In genomic region chr11:11831526-11831925, GRCm38 (mm10) we compare ENCODE assay signal across 14 mouse cellular contexts. TPM values are rescaled to one million over a fixed set of nuclear protein-coding genes. Genes with fewer than 3 reads are reported as not detected.
DNase-seq lines count a peak whose midpoint lies in the region; ATAC-seq and TF ChIP-seq lines count a peak whose summit lies in the region.
"Had no signal": no experiment of that assay in that cellular context is flagged by ENCODE, and none has a peak within 500 bp of the region (broad histone marks: within the 10 kb centered on the region; RNA-seq: fewer than 3 reads in every experiment).

No protein-coding gene starts in this region.

- no peaks in the 10 kb centered on the region for H3K36me3 ChIP-seq in hindbrain, embryonic 12.5 days
- H3K36me3 ChIP-seq in hindbrain, postnatal 0 days (ENCODE audit: insufficient read depth, low read length), result no peaks in the 10 kb centered on the region
- no peaks in the 10 kb centered on the region for H3K36me3 ChIP-seq in embryonic facial prominence, embryonic 10.5 days (replicated peaks)
- H3K36me3 ChIP-seq in embryonic facial prominence, embryonic 15.5 days, result no peaks in the 10 kb centered on the region
- H3K36me3 ChIP-seq: G1E had no signal

- no peaks in the 10 kb centered on the region for H3K27me3 ChIP-seq in hindbrain, embryonic 12.5 days
- H3K27me3 ChIP-seq in hindbrain, postnatal 0 days (ENCODE audit: insufficient read depth, low read length), result no peaks in the 10 kb centered on the region
- H3K27me3 ChIP-seq in embryonic facial prominence, embryonic 10.5 days (replicated peaks; ENCODE audit: low read depth, poor library complexity, severe bottlenecking), result no peaks in the 10 kb centered on the region
- H3K27me3 ChIP-seq in embryonic facial prominence, embryonic 15.5 days, result no peaks in the 10 kb centered on the region

- peak overlapping the region; percentile 78 for H3K27ac ChIP-seq in hindbrain, embryonic 12.5 days
- no peak overlapping the region for H3K27ac ChIP-seq in hindbrain, postnatal 0 days
- peak overlapping the region; percentile 97 for H3K27ac ChIP-seq in embryonic facial prominence, embryonic 10.5 days (replicated peaks)
- H3K27ac ChIP-seq in embryonic facial prominence, embryonic 15.5 days (replicated peaks), result peak overlapping the region; percentile 82

- WGBS in hindbrain, embryonic 12.5 days, result 12% methylated on average over 6 of the region's 6 CpGs
- 53% methylated on average over 6 of the region's 6 CpGs for WGBS in hindbrain, postnatal 0 days
- 3% methylated on average over 6 of the region's 6 CpGs for WGBS in embryonic facial prominence, embryonic 10.5 days
- 16% methylated on average over 6 of the region's 6 CpGs for WGBS in embryonic facial prominence, embryonic 15.5 days

- H3K9ac ChIP-seq in hindbrain, embryonic 12.5 days, result no peak overlapping the region
- H3K9ac ChIP-seq in hindbrain, postnatal 0 days (replicated peaks; ENCODE audit: low read length), result no peak overlapping the region
- no peak overlapping the region for H3K9ac ChIP-seq in embryonic facial prominence, embryonic 15.5 days
- H3K9ac ChIP-seq: forebrain, postnatal 0 days had no signal

- TF ChIP-seq CTCF in hindbrain, postnatal 0 days (IDR thresholded peaks at IDR 0.05; ENCODE audit: low read depth), result no peak

- H3K4me2 ChIP-seq in hindbrain, embryonic 12.5 days (replicated peaks), result no peak overlapping the region
- no peak overlapping the region for H3K4me2 ChIP-seq in hindbrain, postnatal 0 days (ENCODE audit: low read depth, low read length)
- no peak overlapping the region for H3K4me2 ChIP-seq in embryonic facial prominence, embryonic 15.5 days (replicated peaks)

- no peak overlapping the region for H3K4me3 ChIP-seq in hindbrain, embryonic 12.5 days
- no peak overlapping the region for H3K4me3 ChIP-seq in hindbrain, postnatal 0 days (ENCODE audit: low read length)
- no peak overlapping the region for H3K4me3 ChIP-seq in embryonic facial prominence, embryonic 10.5 days
- H3K4me3 ChIP-seq in embryonic facial prominence, embryonic 15.5 days (replicated peaks), result no peak overlapping the region

- DNase-seq in hindbrain, postnatal 0 days (ENCODE audit: low spot score), result no peak
- DNase-seq in embryonic facial prominence, embryonic 10.5 days (ENCODE audit: low spot score), result no peak
- peak; percentile 4 for DNase-seq in liver
- no peak for DNase-seq in thymus, postnatal 0 days (ENCODE audit: low spot score)
- DNase-seq in retina, embryonic 14.5 days (ENCODE audit: low spot score), result no peak
- DNase-seq: adrenal gland, postnatal 25 days; cerebellum, postnatal 10 days; forebrain, postnatal 0 days; lung, adult 18-20 months; spleen, adult 18-20 months had no signal

- H3K4me1 ChIP-seq in hindbrain, embryonic 12.5 days, result peaks cover 54% of the 10 kb centered on the region
- H3K4me1 ChIP-seq in hindbrain, postnatal 0 days (ENCODE audit: insufficient read depth, low read length), result no peaks in the 10 kb centered on the region
- H3K4me1 ChIP-seq in embryonic facial prominence, embryonic 10.5 days, result peaks cover 89% of the 10 kb centered on the region
- H3K4me1 ChIP-seq in embryonic facial prominence, embryonic 15.5 days, result peaks cover 46% of the 10 kb centered on the region

- H3K9me3 ChIP-seq in hindbrain, embryonic 12.5 days (replicated peaks), result no peaks in the 10 kb centered on the region
- H3K9me3 ChIP-seq in hindbrain, postnatal 0 days (ENCODE audit: low read length), result no peaks in the 10 kb centered on the region
- no peaks in the 10 kb centered on the region for H3K9me3 ChIP-seq in embryonic facial prominence, embryonic 10.5 days
- no peaks in the 10 kb centered on the region for H3K9me3 ChIP-seq in embryonic facial prominence, embryonic 15.5 days (replicated peaks)

- no peak for ATAC-seq in hindbrain, embryonic 12.5 days (ENCODE audit: low FRiP score)
- ATAC-seq in hindbrain, postnatal 0 days, result no peak
- ATAC-seq in embryonic facial prominence, embryonic 15.5 days (ENCODE audit: insufficient number of reproducible peaks, low FRiP score, low TSS enrichment, low read depth), result no peak
- ATAC-seq in monocyte, adult 5-6 weeks (replicated peaks; ENCODE audit: insufficient number of reproducible peaks, low FRiP score, low TSS enrichment, poor library complexity, severe bottlenecking), result no peak
- ATAC-seq: forebrain, postnatal 0 days had no signal

RNA-seq across cellular contexts. Expression of gene Fignl1, which starts 22.8 kb away (rescaled TPM):
- polyA plus RNA-seq in hindbrain, embryonic 12.5 days (2016; fragmentation: Nextera tagmentation; extraction: Ambion mirVana), result 41.0 and 41.1 TPM in 2 replicates
- 10.7 and 11.3 TPM in 2 replicates for total RNA-seq in hindbrain, postnatal 0 days (2014; rRNA removed)
- 7.0 and 8.8 TPM in 2 replicates for polyA plus RNA-seq in hindbrain, postnatal 0 days (2015; fragmentation: Nextera tagmentation; extraction: Ambion mirVana)
- polyA plus RNA-seq in embryonic facial prominence, embryonic 10.5 days (2016; fragmentation: Nextera tagmentation; extraction: Ambion mirVana), result 105 and 112 TPM in 2 replicates
- polyA plus RNA-seq in embryonic facial prominence, embryonic 15.5 days (2015; fragmentation: Nextera tagmentation; extraction: Ambion mirVana), result 43.1 and 45.2 TPM in 2 replicates
- 62.4 and 65.6 TPM in 2 replicates for polyA plus RNA-seq in thymus, postnatal 0 days (2015; fragmentation: Nextera tagmentation; extraction: Ambion mirVana)
- 1.8 to 4.7 TPM (median 4.7 TPM) in 3 replicates for total RNA-seq in monocyte, adult 5-6 weeks (2017)
